Mouse (Mus musculus) ES-E14 (cell line): ENCODE measurements around the gene Trarg1. TPM values are rescaled to one million over a fixed set of nuclear protein-coding genes. Genes with fewer than 3 reads are reported as not detected.
"Not testable (repeated sequence)": the region's sequence is repeated elsewhere in the genome, so short reads cannot be mapped to it uniquely, and the experiment has no call there.

ENCODE experiments used
- DNase-seq: peaks from one replicate; pipeline ENCODE4 v3.0.0-alpha.2; 2013; ENCODE audit warnings: low read depth, low spot score
- H3K27ac ChIP-seq: 2 replicates; pipeline ENCODE4 v1.5.1; 2012; ENCODE audit warnings: low read depth, mild to moderate bottlenecking, low read length, moderate library complexity, mixed read lengths; ENCODE audit not compliant: poor library complexity, insufficient read depth, severe bottlenecking
- H3K36me3 ChIP-seq: 2 replicates; pipeline ENCODE4 v1.6.1; 2012; ENCODE audit warnings: mild to moderate bottlenecking, low read length, moderate library complexity, mixed read lengths; ENCODE audit not compliant: control insufficient read depth, poor library complexity, insufficient read depth, severe bottlenecking
- H3K4me1 ChIP-seq, 2 experiments: fragments of 150-350 bp in 1 of 2; sonication (generic) in 1 of 2; 2 replicates each; pipeline ENCODE4 v1.6.1; 2012; ENCODE audit warnings: low read length in 2 of 2, mild to moderate bottlenecking in 1 of 2, mixed read lengths in 1 of 2; ENCODE audit not compliant: control insufficient read depth in 2 of 2, insufficient read depth in 2 of 2, poor library complexity in 1 of 2
- H3K4me3 ChIP-seq, 2 experiments: fragments of 150-350 bp in 1 of 2; sonication (generic) in 1 of 2; 2 replicates each; pipeline ENCODE4 v1.5.1; 2012; ENCODE audit warnings: low read length in 2 of 2, low read depth in 1 of 2, mild to moderate bottlenecking in 1 of 2, mixed read lengths in 1 of 2; ENCODE audit not compliant: insufficient read depth in 1 of 2, poor library complexity in 1 of 2, severe bottlenecking in 1 of 2
- H3K9ac ChIP-seq: 2 replicates; pipeline ENCODE4 v1.6.1; 2012; ENCODE audit warnings: low read depth, mild to moderate bottlenecking, low read length, mixed read lengths; ENCODE audit not compliant: poor library complexity, insufficient read depth, severe bottlenecking
- H3K9me3 ChIP-seq: fragments of 150-350 bp; sonication (generic); 2 replicates; pipeline ENCODE4 v1.6.1; 2012; ENCODE audit warnings: low read depth, mild to moderate bottlenecking, low read length; ENCODE audit not compliant: control insufficient read depth, insufficient read depth
- CHD2 ChIP-seq: IDR thresholded peaks from 2 replicates; pipeline ENCODE4 v1.6.1; 2014; ENCODE audit warnings: mild to moderate bottlenecking, low read depth, low read length, inconsistent platforms
- HCFC1 ChIP-seq: IDR thresholded peaks from 2 replicates; pipeline ENCODE4 v1.6.1; 2012; ENCODE audit warnings: low read length, inconsistent platforms, borderline replicate concordance; ENCODE audit not compliant: insufficient read depth
- MAFK ChIP-seq: IDR thresholded peaks from 2 replicates; pipeline ENCODE4 v1.6.1; 2014; ENCODE audit warnings: mild to moderate bottlenecking, low read depth, low read length, inconsistent platforms; ENCODE audit not compliant: insufficient read depth
- ZC3H11A ChIP-seq: IDR thresholded peaks from 2 replicates; pipeline ENCODE4 v1.6.1; 2012; ENCODE audit warnings: low read depth, mild to moderate bottlenecking, inconsistent platforms, low read length, borderline replicate concordance
- ZNF384 ChIP-seq: IDR thresholded peaks from 2 replicates; pipeline ENCODE4 v1.6.1; 2012; ENCODE audit warnings: low read depth, low read length, inconsistent platforms
- in situ Hi-C, 2 experiments: fragments of 600-800 bp; cut with MboI; formaldehyde crosslinking; loops; one replicate each; pipeline ENCODE4 v1.15.1; 2025; ENCODE audit warnings: low sequenced_read_pairs in 2 of 2, inconsistent platforms in 1 of 2; ENCODE audit not compliant: unreplicated experiment in 2 of 2
- total RNA-seq: library from RNA; depleted of rRNA; stranded (reverse); fragments of 300-350 nt; gene quantifications from 2 replicates; pipeline ENCODE4 v1.2.3, GENCODE M21; 2012; rRNA removed

Trarg1 gene
- total RNA-seq = 0.05 TPM in 1 of 2 replicates, not detected in the other

DNA sequence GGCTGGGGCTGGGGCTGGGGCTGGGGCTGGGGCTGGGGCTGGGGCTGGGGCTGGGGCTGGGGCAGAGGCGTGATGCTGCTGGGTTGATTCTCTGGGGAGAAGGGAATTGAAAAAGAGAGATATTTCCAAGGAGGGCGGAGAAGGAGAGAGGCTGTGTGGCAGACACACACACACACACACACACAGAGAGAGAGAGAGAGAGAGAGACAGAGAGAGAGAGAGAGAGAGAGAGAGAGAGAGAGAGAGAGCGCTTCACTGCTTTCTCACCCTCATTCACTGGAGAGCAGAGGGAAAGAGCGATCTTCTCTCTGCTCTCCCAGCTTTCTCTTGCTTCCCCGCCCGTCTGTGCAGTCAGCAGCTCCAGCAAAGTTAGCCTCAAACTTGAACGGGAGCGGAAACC, at the start of gene Trarg1:
TSS of gene Trarg1 (plus strand) at position 301 of the 400 bp plus-strand sequence.
- not testable (repeated sequence) for H3K27ac ChIP-seq

DNA sequence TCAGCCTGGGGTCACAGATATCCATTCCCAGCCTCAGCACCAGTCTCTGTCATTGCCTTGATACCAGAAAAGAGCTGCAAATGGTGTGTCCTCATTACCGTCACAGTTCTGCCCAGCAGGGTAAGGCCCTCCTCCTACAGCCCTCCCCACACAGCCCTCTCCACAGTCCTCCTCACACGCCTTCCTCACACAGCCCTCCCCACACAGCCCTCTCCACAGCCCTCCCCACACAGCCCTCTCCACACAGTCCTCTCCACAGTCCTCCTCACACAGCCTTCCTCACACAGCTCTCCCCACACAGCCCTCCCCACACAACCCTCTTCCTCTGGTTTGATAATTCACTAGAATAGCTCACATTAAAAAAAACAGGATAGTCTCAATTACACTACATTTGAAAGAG, 49.6 kb upstream of the Trarg1 start:
- H3K4me1 ChIP-seq = peaks cover 1 to 4% of the 10 kb centered on the region in 2 experiments; a peak in 2 of 4 replicates
- no peaks in the 10 kb centered on the region for H3K36me3 ChIP-seq
- TF ChIP-seq HCFC1 (no peak), MAFK (no peak), ZC3H11A (no peak), CHD2 (no peak), ZNF384 (no peak)
- no peak for DNase-seq
- no peaks in the 10 kb centered on the region for H3K9me3 ChIP-seq
- no peak overlapping the region for H3K4me3 ChIP-seq
- no peak overlapping the region for H3K27ac ChIP-seq
- no peak overlapping the region for H3K9ac ChIP-seq
- in situ Hi-C loops = no loop called here

More for the DNA sequence above, at the start of gene Trarg1:
- H3K4me1 ChIP-seq, H3K4me3 ChIP-seq, H3K9ac ChIP-seq, H3K9me3 ChIP-seq, DNase-seq, H3K36me3 ChIP-seq, in situ Hi-C loops: not testable (repeated sequence)

DNA sequence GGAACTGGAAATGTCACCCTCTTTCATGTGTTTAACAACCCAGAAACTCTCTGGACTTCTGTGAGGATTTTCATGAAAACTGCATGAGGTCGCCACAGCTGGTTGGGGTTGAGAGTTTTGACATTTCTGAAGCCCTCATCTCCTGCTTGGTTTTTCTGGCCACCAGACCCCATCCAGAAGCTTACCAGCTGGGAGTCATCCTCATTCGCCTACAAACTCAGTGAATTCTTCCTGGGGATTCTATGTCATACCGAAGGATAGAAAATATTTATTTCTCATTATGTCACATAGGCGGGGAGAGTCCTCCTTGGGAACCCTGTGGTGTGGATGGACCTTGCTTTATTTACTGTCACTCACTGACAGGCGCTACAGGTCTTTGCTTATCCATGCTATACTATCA, 49.1 kb upstream of the Trarg1 start:
- Histone ChIP-seq H3K36me3 (no peaks in the 10 kb centered on the region), H3K9ac (no peak overlapping the region), H3K9me3 (no peaks in the 10 kb centered on the region), H3K27ac (no peak overlapping the region), H3K4me1 (peaks cover 1 to 4% of the 10 kb centered on the region in 2 experiments; a peak in 2 of 4 replicates), H3K4me3 (no peak overlapping the region)
- in situ Hi-C loops = no loop called here
- TF ChIP-seq ZC3H11A = no peak
- TF ChIP-seq MAFK = no peak
- TF ChIP-seq ZNF384 = no peak
- TF ChIP-seq HCFC1 = no peak
- TF ChIP-seq CHD2 = no peak
- DNase-seq = no peak

DNA sequence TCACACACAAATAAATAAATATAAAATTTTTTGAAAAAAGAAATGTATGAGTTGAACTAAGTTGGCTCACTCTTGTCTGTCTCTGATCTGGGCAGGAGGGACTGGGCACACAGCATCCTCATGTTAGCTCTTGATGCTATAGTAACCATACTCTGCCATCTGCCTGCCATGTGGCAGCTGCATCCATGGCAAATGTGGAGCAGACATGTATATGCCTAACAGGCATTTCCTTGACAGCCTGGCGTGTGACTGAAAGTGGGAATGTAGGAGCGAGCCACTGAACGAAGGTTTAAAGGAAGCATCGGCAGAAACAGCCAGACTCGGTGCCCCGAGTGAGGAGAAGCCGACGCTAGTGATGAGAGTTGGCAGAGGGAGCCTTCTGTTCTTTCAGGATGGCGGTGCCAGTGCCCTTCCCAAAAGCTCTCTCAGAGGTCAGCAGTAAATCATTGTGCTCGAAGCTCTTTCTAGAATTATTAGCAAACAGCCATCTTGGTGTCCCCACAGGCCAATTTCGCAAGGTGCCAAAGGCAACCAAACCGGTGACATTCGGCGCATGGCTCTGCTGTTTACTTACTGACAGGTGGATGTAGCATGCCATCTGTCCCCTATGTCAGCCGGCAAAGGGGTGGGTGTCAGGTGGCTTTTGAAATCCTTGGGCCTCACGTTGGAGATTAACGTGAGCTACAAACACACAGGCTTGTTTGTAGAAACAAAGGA, 40.2 kb upstream of the Trarg1 start:
- no peak for TF ChIP-seq MAFK
- no peak for TF ChIP-seq CHD2
- TF ChIP-seq ZC3H11A = no peak
- no peak for TF ChIP-seq ZNF384
- TF ChIP-seq HCFC1 = no peak
- DNase-seq = no peak
- Histone ChIP-seq H3K27ac (no peak overlapping the region), H3K9me3 (no peaks in the 10 kb centered on the region), H3K9ac (no peak overlapping the region), H3K36me3 (no peaks in the 10 kb centered on the region), H3K4me3 (no peak overlapping the region), H3K4me1 (no peaks in the 10 kb centered on the region)
- in situ Hi-C loops = no loop called here

DNA sequence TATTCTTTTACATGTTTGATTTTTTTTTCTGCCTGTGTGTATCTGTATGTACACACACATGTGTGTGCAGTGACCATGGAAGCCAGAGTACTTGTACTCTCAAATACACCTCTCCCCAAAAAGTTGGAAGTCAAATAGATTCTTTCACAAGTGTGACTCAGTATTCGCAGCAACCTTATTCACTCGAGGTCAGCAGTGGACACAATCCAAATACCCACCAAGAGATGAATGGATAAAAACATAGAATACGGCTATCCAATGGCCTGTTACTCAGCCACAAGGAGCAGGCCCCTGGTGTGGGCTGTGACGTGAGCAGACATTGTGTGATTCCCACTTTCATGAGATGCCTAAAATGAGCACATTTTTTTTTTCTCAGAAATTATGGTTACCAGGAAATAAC, 39.4 kb upstream of the Trarg1 start:
- no peaks in the 10 kb centered on the region for H3K4me1 ChIP-seq
- no peak for TF ChIP-seq HCFC1
- TF ChIP-seq CHD2 = no peak
- TF ChIP-seq ZC3H11A = no peak
- no peak for TF ChIP-seq MAFK
- TF ChIP-seq ZNF384 = no peak
- H3K4me3 ChIP-seq = no peak overlapping the region
- no peak overlapping the region for H3K9ac ChIP-seq
- H3K36me3 ChIP-seq = no peaks in the 10 kb centered on the region
- no peaks in the 10 kb centered on the region for H3K9me3 ChIP-seq
- no peak for DNase-seq
- in situ Hi-C loops = no loop called here
- no peak overlapping the region for H3K27ac ChIP-seq
